Mouse (Mus musculus): ENCODE data around the gene Arhgef28. TPM values are rescaled to one million over a fixed set of nuclear protein-coding genes. Genes with fewer than 3 reads are reported as not detected.

Gene Arhgef28
- polyA plus RNA-seq (2015; fragmentation: Nextera tagmentation; extraction: Ambion mirVana): 0.68 and 1.3 TPM in 2 replicates

GRCm38 (mm10) chr13:98205771-98206545 is at the start of gene Arhgef28:
TSS of gene Arhgef28 (minus strand) at chr13:98206439.
- Histone ChIP-seq H3K4me2 (ENCODE audit: low read depth, low read length) (peak within 1 kb of the TSS; percentile 86), H3K4me3 (ENCODE audit: low read depth, low read length) (peak within 1 kb of the TSS; percentile 61), H3K4me1 (ENCODE audit: control insufficient read depth, low read depth, low read length) (no peaks in the 10 kb centered on the region), H3K36me3 (ENCODE audit: control insufficient read depth, insufficient read depth) (no peaks in the 10 kb centered on the region), H3K27me3 (ENCODE audit: control insufficient read depth, insufficient read depth, low read depth, low read length) (peaks cover 23% of the 10 kb centered on the region), H3K9me3 (replicated peaks; ENCODE audit: control insufficient read depth, low read length) (no peaks in the 10 kb centered on the region), H3K27ac (ENCODE audit: low read length) (no peak within 1 kb of the TSS), H3K9ac (ENCODE audit: low read depth, low read length) (peak within 1 kb of the TSS; percentile 37)
- ATAC-seq (ENCODE audit: low read depth): peak; percentile 79
- under 1% methylated on average over 43 of the region's 76 CpGs for WGBS (ENCODE audit: insufficient replicate concordance)

GRCm38 (mm10) chr13:98254921-98255320 is 48.7 kb upstream of the Arhgef28 start:
- H3K4me2 ChIP-seq (ENCODE audit: low read depth, low read length): no peak overlapping the region
- WGBS (ENCODE audit: insufficient replicate concordance): 73% methylated on average over 9 of the region's 9 CpGs
- ATAC-seq (ENCODE audit: low read depth): no peak
- peaks cover 34% of the 10 kb centered on the region for H3K36me3 ChIP-seq (ENCODE audit: control insufficient read depth, insufficient read depth)
- no peak overlapping the region for H3K27ac ChIP-seq (ENCODE audit: low read length)
- no peaks in the 10 kb centered on the region for H3K9me3 ChIP-seq (replicated peaks; ENCODE audit: control insufficient read depth, low read length)
- H3K27me3 ChIP-seq (ENCODE audit: control insufficient read depth, insufficient read depth, low read depth, low read length): no peaks in the 10 kb centered on the region
- H3K4me1 ChIP-seq (ENCODE audit: control insufficient read depth, low read depth, low read length): no peaks in the 10 kb centered on the region
- no peak overlapping the region for H3K4me3 ChIP-seq (ENCODE audit: low read depth, low read length)
- H3K9ac ChIP-seq (ENCODE audit: low read depth, low read length): no peak overlapping the region

DNA sequence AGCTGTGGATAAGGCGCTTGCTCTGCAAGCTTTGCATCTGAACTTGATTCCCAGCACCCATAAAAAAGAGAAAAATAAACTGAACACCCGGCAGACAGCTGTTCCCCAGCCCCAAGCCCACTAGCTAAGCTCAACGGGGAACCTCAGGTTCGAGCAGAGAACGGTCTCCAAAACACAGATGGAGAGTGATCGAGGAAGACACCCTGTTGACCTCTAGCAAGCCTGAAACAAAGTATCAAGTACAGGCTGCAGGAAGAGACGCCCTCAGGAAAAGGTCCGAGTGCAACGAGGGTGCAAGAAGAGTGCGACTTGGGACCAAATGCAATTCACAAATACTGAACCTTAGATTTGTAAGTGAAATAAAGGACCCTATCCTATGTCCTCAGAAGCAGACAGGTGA is 43.4 kb upstream of the Arhgef28 start:
- H3K9me3 ChIP-seq (replicated peaks; ENCODE audit: control insufficient read depth, low read length): no peaks in the 10 kb centered on the region
- H3K27ac ChIP-seq (ENCODE audit: low read length): no peak overlapping the region
- no peak overlapping the region for H3K9ac ChIP-seq (ENCODE audit: low read depth, low read length)
- H3K4me3 ChIP-seq (ENCODE audit: low read depth, low read length): no peak overlapping the region
- no peaks in the 10 kb centered on the region for H3K27me3 ChIP-seq (ENCODE audit: control insufficient read depth, insufficient read depth, low read depth, low read length)
- H3K4me1 ChIP-seq (ENCODE audit: control insufficient read depth, low read depth, low read length): no peaks in the 10 kb centered on the region
- 80% methylated on average over 10 of the region's 10 CpGs for WGBS (ENCODE audit: insufficient replicate concordance)
- H3K4me2 ChIP-seq (ENCODE audit: low read depth, low read length): no peak overlapping the region
- no peak for ATAC-seq (ENCODE audit: low read depth)
- H3K36me3 ChIP-seq (ENCODE audit: control insufficient read depth, insufficient read depth): peaks cover 22% of the 10 kb centered on the region

DNA sequence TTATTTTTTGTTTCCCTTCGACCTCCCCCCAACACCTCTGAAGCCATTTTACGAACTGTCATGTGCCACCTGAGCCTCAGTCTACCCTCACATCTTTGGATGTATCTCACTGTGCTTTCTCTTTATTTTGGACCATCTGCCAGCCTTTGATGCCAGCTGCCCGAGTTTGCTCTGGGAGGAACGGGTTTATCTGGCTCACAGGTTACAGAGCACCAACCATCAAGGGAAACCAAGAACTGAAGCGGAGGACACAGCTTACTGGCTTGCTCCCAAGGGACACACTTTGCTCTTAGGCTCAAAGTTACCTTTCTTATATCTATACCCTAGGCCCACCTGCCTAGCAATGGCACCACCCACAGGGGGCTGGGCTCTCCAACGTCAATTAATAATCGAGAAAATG is 39.1 kb upstream of the Arhgef28 start:
- no peak overlapping the region for H3K4me2 ChIP-seq (ENCODE audit: low read depth, low read length)
- H3K36me3 ChIP-seq (ENCODE audit: control insufficient read depth, insufficient read depth): peaks cover 8% of the 10 kb centered on the region
- H3K4me1 ChIP-seq (ENCODE audit: control insufficient read depth, low read depth, low read length): no peaks in the 10 kb centered on the region
- H3K9me3 ChIP-seq (replicated peaks; ENCODE audit: control insufficient read depth, low read length): no peaks in the 10 kb centered on the region
- H3K4me3 ChIP-seq (ENCODE audit: low read depth, low read length): no peak overlapping the region
- no peak for ATAC-seq (ENCODE audit: low read depth)
- H3K27me3 ChIP-seq (ENCODE audit: control insufficient read depth, insufficient read depth, low read depth, low read length): no peaks in the 10 kb centered on the region
- WGBS (ENCODE audit: insufficient replicate concordance): 58% methylated on average over 7 of the region's 7 CpGs
- H3K27ac ChIP-seq (ENCODE audit: low read length): no peak overlapping the region
- H3K9ac ChIP-seq (ENCODE audit: low read depth, low read length): no peak overlapping the region

DNA sequence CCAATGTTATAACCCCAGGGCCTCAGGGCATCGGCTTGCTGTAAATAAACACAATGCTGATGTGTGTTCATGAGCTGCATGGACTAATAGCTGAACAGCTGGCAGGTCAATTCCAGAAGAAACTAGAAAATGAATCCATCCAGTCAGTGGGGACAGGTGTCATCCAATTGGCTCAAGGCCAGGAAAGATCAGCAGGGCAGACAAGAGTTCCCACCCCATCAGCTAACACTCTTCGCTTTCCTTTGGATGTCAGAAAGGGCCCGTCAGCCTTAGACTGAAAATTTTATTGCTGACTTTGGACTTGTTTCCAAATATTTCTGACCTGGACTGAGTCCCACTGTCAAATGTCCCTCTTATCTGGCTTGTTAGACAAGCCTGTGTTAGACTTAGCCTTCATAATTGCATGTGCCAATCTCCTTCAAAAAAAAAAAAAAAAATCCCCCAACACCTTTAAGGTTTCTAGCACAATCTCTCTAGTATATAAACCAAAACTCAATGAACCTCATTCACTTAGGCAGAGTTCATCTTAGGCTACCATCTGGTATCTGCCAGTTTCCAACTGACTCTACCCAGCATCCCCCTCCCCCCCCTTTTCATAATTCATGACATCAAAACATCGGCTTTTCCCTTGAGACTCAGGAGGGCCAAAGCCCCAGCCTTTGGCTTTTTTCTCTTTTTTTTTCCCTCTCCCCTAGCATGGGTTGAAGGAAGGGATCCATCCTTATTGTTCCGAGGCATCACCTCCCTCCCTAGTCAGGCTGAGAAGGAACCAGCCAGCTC is 38.5 kb upstream of the Arhgef28 start:
- no peak overlapping the region for H3K4me3 ChIP-seq (ENCODE audit: low read depth, low read length)
- no peaks in the 10 kb centered on the region for H3K4me1 ChIP-seq (ENCODE audit: control insufficient read depth, low read depth, low read length)
- H3K4me2 ChIP-seq (ENCODE audit: low read depth, low read length): no peak overlapping the region
- no peaks in the 10 kb centered on the region for H3K9me3 ChIP-seq (replicated peaks; ENCODE audit: control insufficient read depth, low read length)
- 75% methylated on average over 4 of the region's 5 CpGs for WGBS (ENCODE audit: insufficient replicate concordance)
- no peak overlapping the region for H3K27ac ChIP-seq (ENCODE audit: low read length)
- no peak for ATAC-seq (ENCODE audit: low read depth)
- peaks cover 3% of the 10 kb centered on the region for H3K36me3 ChIP-seq (ENCODE audit: control insufficient read depth, insufficient read depth)
- no peaks in the 10 kb centered on the region for H3K27me3 ChIP-seq (ENCODE audit: control insufficient read depth, insufficient read depth, low read depth, low read length)
- H3K9ac ChIP-seq (ENCODE audit: low read depth, low read length): no peak overlapping the region

GRCm38 (mm10) chr13:98241531-98242282 is 35.5 kb upstream of the Arhgef28 start:
- H3K27me3 ChIP-seq (ENCODE audit: control insufficient read depth, insufficient read depth, low read depth, low read length): no peaks in the 10 kb centered on the region
- no peak overlapping the region for H3K9ac ChIP-seq (ENCODE audit: low read depth, low read length)
- H3K9me3 ChIP-seq (replicated peaks; ENCODE audit: control insufficient read depth, low read length): no peaks in the 10 kb centered on the region
- no peak for ATAC-seq (ENCODE audit: low read depth)
- no peaks in the 10 kb centered on the region for H3K4me1 ChIP-seq (ENCODE audit: control insufficient read depth, low read depth, low read length)
- H3K36me3 ChIP-seq (ENCODE audit: control insufficient read depth, insufficient read depth): no peaks in the 10 kb centered on the region
- H3K4me2 ChIP-seq (ENCODE audit: low read depth, low read length): no peak overlapping the region
- no peak overlapping the region for H3K4me3 ChIP-seq (ENCODE audit: low read depth, low read length)
- no peak overlapping the region for H3K27ac ChIP-seq (ENCODE audit: low read length)
- WGBS (ENCODE audit: insufficient replicate concordance): 46% methylated on average over 9 of the region's 9 CpGs

GRCm38 (mm10) chr13:98239978-98240641 is 33.9 kb upstream of the Arhgef28 start:
- Histone ChIP-seq H3K4me2 (ENCODE audit: low read depth, low read length) (no peak overlapping the region), H3K4me3 (ENCODE audit: low read depth, low read length) (no peak overlapping the region), H3K27ac (ENCODE audit: low read length) (no peak overlapping the region), H3K36me3 (ENCODE audit: control insufficient read depth, insufficient read depth) (no peaks in the 10 kb centered on the region), H3K27me3 (ENCODE audit: control insufficient read depth, insufficient read depth, low read depth, low read length) (no peaks in the 10 kb centered on the region), H3K9ac (ENCODE audit: low read depth, low read length) (no peak overlapping the region), H3K4me1 (ENCODE audit: control insufficient read depth, low read depth, low read length) (no peaks in the 10 kb centered on the region), H3K9me3 (replicated peaks; ENCODE audit: control insufficient read depth, low read length) (no peaks in the 10 kb centered on the region)
- WGBS (ENCODE audit: insufficient replicate concordance): 14% methylated on average over 12 of the region's 12 CpGs
- ATAC-seq (ENCODE audit: low read depth): no peak

GRCm38 (mm10) chr13:98235451-98235850 is 29.2 kb upstream of the Arhgef28 start:
- no peak overlapping the region for H3K27ac ChIP-seq (ENCODE audit: low read length)
- no peak overlapping the region for H3K9ac ChIP-seq (ENCODE audit: low read depth, low read length)
- no peaks in the 10 kb centered on the region for H3K9me3 ChIP-seq (replicated peaks; ENCODE audit: control insufficient read depth, low read length)
- no peaks in the 10 kb centered on the region for H3K4me1 ChIP-seq (ENCODE audit: control insufficient read depth, low read depth, low read length)
- ATAC-seq (ENCODE audit: low read depth): no peak
- H3K36me3 ChIP-seq (ENCODE audit: control insufficient read depth, insufficient read depth): no peaks in the 10 kb centered on the region
- no peak overlapping the region for H3K4me2 ChIP-seq (ENCODE audit: low read depth, low read length)
- 55% methylated on average over 6 of the region's 6 CpGs for WGBS (ENCODE audit: insufficient replicate concordance)
- H3K27me3 ChIP-seq (ENCODE audit: control insufficient read depth, insufficient read depth, low read depth, low read length): no peaks in the 10 kb centered on the region
- no peak overlapping the region for H3K4me3 ChIP-seq (ENCODE audit: low read depth, low read length)
